Mouse (Mus musculus) E14TG2a.4 (cell line): ENCODE measurements around the gene Riok1.
A peak's percentile ranks its signal among the peaks of the same experiment; 100 is the strongest.

Source experiments
- H3K27me3 ChIP-seq: 2 replicates; pipeline ENCODE4 v1.6.1; 2014; ENCODE audit warnings: low read length, control low read depth; ENCODE audit not compliant: insufficient read depth
- H3K36me3 ChIP-seq: 2 replicates; pipeline ENCODE4 v1.6.1; 2014; ENCODE audit warnings: low read length, control low read depth; ENCODE audit not compliant: insufficient read depth
- H3K4me1 ChIP-seq: replicated peaks from 2 replicates; pipeline ENCODE4 v1.6.1; 2014; ENCODE audit warnings: low read depth, low read length, control low read depth
- H3K4me3 ChIP-seq: replicated peaks from 2 replicates; pipeline ENCODE4 v1.5.1; 2014; ENCODE audit warnings: mild to moderate bottlenecking, low read length
- H3K9me3 ChIP-seq: 2 replicates; pipeline ENCODE4 v1.6.1; 2014; ENCODE audit warnings: low read length, control low read depth
- CTCF ChIP-seq: conservative IDR thresholded peaks from 2 replicates; pipeline ENCODE4 v1.5.1; 2014; ENCODE audit warnings: low read length
- NANOG ChIP-seq: IDR thresholded peaks from 2 replicates; pipeline ENCODE4 v1.6.1; 2014; ENCODE audit warnings: borderline replicate concordance, low read length, mixed read lengths
- POU5F1 ChIP-seq: IDR thresholded peaks from 2 replicates; pipeline ENCODE4 v1.6.1; 2014; ENCODE audit warnings: low read length, borderline replicate concordance

Gene Riok1

DNA sequence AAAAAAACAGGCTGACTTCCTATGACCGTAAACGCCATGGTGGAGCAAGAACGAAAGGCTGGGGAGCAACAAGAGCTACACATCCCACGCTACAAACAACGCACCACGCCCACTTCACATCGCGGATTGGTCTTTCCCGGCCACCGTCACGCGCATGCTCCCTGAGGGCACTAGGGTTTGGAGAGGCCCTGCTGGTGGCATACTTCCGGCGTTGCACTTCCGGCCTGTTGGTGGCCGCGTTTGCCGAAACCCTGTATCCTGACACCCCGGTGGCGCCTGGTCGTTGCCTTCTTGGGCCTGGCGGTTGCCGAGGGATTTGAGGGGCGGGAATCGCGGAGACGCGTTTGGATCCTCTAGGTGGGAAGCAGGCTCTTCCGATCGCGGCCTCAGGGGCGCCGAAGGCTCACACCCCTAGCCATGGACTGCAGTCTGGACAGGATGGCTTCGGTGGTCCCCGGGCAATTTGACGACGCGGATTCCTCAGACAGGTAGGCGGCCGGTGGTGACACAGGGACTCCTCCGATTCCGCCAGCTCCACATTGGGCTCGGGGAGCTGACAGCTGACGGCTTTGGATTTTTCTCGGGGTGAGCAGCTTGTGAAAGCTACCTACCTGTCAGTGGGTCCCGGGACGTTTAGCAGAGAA is 371 bp downstream of the Riok1 start, which contains the start of gene Cage1:
Gene Cage1 (minus strand): TSS at position 26 of the 644 bp plus-strand sequence.
- H3K27me3 ChIP-seq: no peaks in the 10 kb centered on the region
- H3K36me3 ChIP-seq: peaks cover 30% of the 10 kb centered on the region
- H3K9me3 ChIP-seq: no peaks in the 10 kb centered on the region
- H3K4me1 ChIP-seq: peaks cover 16% of the 10 kb centered on the region
- TF ChIP-seq NANOG (no peak), CTCF (no peak), POU5F1 (no peak)
- H3K4me3 ChIP-seq: peak within 1 kb of the TSS; percentile 96

GRCm38 (mm10) chr13:38037811-38038210 is 1.0 kb downstream of the Riok1 start:
- H3K36me3 ChIP-seq: peaks cover 35% of the 10 kb centered on the region
- TF ChIP-seq NANOG: no peak
- H3K9me3 ChIP-seq: no peaks in the 10 kb centered on the region
- H3K4me3 ChIP-seq: peak overlapping the region; percentile 96
- H3K27me3 ChIP-seq: no peaks in the 10 kb centered on the region
- H3K4me1 ChIP-seq: peaks cover 16% of the 10 kb centered on the region

GRCm38 (mm10) chr13:38049888-38050287 is 13.1 kb downstream of the Riok1 start:
- Histone ChIP-seq H3K4me3 (no peak overlapping the region), H3K36me3 (peaks cover 89% of the 10 kb centered on the region), H3K9me3 (no peaks in the 10 kb centered on the region), H3K4me1 (no peaks in the 10 kb centered on the region), H3K27me3 (no peaks in the 10 kb centered on the region)
- TF ChIP-seq NANOG: no peak
- TF ChIP-seq CTCF: no peak
- no peak for TF ChIP-seq POU5F1

DNA sequence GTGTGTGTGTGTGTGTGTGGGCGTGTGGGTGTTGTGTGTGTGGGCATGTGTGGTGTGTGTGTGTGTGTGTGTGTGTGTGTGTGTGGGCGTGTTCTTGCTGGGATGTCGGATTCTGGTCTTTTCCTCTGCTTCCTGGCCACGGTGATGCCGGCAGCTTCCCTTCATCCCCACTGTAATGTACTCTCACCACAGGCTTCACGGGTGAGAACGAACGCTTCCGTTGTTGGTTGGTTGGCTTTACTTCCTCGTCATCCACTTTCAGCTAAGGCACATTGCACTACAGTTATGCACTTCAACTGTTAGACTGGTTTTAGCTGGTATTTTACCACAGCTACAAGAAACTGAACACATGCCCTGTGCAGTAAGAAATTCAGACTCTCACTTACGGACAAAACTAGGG is 25.9 kb downstream of the Riok1 start:
- peaks cover 7% of the 10 kb centered on the region; the same call in 1 of the 2 replicates for H3K4me1 ChIP-seq
- H3K9me3 ChIP-seq: no peaks in the 10 kb centered on the region
- H3K36me3 ChIP-seq: peaks cover 50% of the 10 kb centered on the region
- no peaks in the 10 kb centered on the region for H3K27me3 ChIP-seq
- H3K4me3 ChIP-seq: no peak overlapping the region
- TF ChIP-seq NANOG (no peak), CTCF (no peak), POU5F1 (no peak)

- Histone ChIP-seq H3K4me3 (no peak overlapping the region), H3K9me3 (no peaks in the 10 kb centered on the region), H3K36me3 (peaks cover 27% of the 10 kb centered on the region), H3K4me1 (peaks cover 7% of the 10 kb centered on the region; the same call in 1 of the 2 replicates), H3K27me3 (no peaks in the 10 kb centered on the region)
- TF ChIP-seq CTCF (peak; percentile 67), NANOG (no peak)
These were observed 28.3 kb downstream of the Riok1 start for GRCm38 (mm10) chr13:38064854-38065663.

DNA sequence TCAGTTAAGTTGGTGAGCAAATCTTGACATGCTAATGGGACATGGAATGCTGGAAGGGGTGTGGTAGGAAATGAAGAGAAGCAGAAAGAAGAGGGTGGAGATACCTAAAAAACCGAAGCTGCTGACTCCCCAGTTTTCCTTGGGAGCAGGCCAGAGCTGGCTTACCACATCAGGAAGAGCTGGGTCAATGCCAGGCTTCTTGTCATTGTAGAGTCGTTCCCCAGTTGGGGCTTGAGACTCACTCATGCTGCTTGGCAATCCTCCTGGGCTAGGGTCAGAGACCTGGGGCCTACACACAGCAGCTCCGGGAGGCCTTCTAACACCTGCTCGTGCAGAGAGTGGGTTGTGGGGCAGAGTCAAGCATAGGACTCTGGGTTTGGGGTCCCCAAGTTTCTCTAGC is 34.1 kb downstream of the Riok1 start:
- TF ChIP-seq CTCF: no peak
- no peak for TF ChIP-seq NANOG
- no peak for TF ChIP-seq POU5F1
- Histone ChIP-seq H3K4me1 (peaks cover 20% of the 10 kb centered on the region), H3K36me3 (no peaks in the 10 kb centered on the region), H3K9me3 (no peaks in the 10 kb centered on the region), H3K4me3 (no peak overlapping the region), H3K27me3 (no peaks in the 10 kb centered on the region)

DNA sequence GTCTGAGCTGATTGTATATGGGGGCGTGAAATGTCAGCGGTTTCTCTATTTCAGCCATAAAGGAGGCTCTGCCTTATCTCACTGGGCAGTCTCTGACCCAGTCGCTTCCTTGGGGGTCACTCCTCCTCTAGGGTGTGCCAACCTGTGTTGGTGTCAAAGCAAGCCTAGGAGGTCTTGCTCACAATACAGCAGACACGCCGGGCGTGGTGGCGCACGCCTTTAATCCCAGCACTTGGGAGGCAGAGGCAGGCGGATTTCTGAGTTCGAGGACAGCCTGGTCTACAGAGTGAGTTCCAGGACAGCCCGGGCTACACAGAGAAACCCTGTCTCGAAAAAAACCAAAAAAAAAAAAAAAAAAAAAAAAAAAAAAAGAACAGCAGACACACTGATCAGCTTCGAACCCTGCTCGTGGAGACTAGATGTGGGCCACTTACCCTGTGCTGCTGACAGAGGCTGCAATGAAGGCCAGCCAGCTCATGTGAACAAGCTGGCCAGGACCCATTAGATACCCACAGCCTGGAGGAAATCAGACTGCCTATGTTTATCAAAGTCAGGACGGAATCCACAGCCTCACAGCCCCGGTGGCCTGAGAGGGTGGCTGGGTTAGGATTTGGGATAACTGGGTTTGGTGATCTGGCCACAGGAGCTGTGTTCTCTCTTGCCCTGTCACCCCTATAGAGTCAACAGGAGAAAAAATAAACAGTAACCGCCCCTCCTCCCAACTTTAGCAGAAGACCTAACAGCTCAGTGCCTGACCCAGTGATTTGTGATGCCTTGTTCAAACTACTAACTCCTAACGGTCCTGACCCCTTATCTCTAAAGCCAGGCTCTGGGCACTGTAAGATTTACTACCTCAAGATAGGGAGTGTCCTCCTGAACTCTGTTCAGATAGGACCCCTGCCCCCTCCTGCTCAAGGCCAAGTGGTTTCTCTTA is 36.8 kb downstream of the Riok1 start:
- Histone ChIP-seq H3K4me3 (no peak overlapping the region; the same call in 1 of the 2 replicates), H3K4me1 (peaks cover 44% of the 10 kb centered on the region), H3K27me3 (0 out of 2 replicates have a peak, but pooled peaks cover 2% of the 10 kb centered on the region), H3K9me3 (no peaks in the 10 kb centered on the region), H3K36me3 (no peaks in the 10 kb centered on the region)
- TF ChIP-seq NANOG (no peak), POU5F1 (no peak), CTCF (no peak)

DNA sequence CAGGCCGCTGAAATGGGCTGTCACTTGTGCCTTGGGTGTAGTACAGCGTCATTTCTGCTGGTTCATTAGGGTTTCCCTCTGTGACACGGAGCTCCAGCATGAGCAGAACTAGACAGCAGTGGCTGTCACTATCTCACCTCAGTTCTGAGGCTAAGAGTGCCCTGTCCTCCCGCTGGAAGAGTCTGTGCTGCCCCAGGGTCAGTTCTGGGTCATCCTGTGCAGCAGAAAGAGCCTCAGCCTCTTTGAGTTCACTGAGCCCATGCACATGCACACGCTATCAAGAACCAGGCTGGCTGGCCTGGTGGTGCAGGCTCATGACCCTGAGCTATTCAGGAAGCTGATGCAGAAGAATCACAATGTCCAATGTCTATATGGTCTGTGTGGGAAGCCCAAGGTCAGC is 37.6 kb downstream of the Riok1 start:
- no peaks in the 10 kb centered on the region for H3K9me3 ChIP-seq
- H3K27me3 ChIP-seq: 0 out of 2 replicates have a peak, but pooled peaks cover 2% of the 10 kb centered on the region
- TF ChIP-seq CTCF (no peak), POU5F1 (no peak), NANOG (no peak)

More for the DNA sequence above, 37.6 kb downstream of the Riok1 start:
- Histone ChIP-seq H3K4me3 (no peak overlapping the region; the same call in 1 of the 2 replicates), H3K36me3 (no peaks in the 10 kb centered on the region), H3K4me1 (peaks cover 52% of the 10 kb centered on the region)
